Mouse (Mus musculus) cerebellum, adult 2 months (tissue): ENCODE measurements around the gene Plcb1.

Experiments used
- CTCF ChIP-seq: fragments of 200-500 bp; IDR thresholded peaks from 2 replicates; pipeline ENCODE4 v1.5.1; 2011; ENCODE audit warnings: low read depth, mild to moderate bottlenecking, control low read depth, low read length, moderate library complexity, borderline replicate concordance; ENCODE audit not compliant: insufficient read depth
- POLR2A ChIP-seq: fragments of 200-500 bp; IDR thresholded peaks from 2 replicates; pipeline ENCODE4 v1.6.1; 2011; ENCODE audit warnings: low read length, control low read depth, borderline replicate concordance; ENCODE audit not compliant: insufficient read depth

- TF ChIP-seq CTCF (no peak), POLR2A (no peak)
Measured at GRCm38 (mm10) chr2:135051540-135052288, 265.8 kb downstream of the Plcb1 start.
